Comparison of ENCODE assay signal across 8 mouse cellular contexts in the genomic region with DNA sequence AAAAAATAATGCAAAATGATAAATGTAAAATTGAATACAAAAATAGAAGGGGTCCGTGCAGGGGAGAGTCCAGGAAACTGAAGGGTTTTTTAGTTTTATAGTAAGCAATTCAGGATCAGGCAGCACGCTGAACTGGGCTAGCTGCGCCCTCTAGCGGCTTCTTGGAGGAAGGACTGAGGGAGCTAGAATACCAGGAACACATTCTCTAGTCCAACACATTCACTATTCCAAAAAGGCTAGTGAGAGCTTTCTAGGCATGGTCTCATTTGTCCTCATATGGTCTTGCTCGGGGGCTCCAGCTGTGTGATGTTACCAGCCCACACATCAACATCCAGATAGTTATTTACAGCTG. TPM values are rescaled to one million over a fixed set of nuclear protein-coding genes. Genes with fewer than 3 reads are reported as not detected.
A peak's percentile ranks its signal among the peaks of the same experiment; 100 is the strongest.
DNase-seq lines count a peak whose midpoint lies in the region; ATAC-seq and TF ChIP-seq lines count a peak whose summit lies in the region.

No protein-coding gene starts in this region.

- TF ChIP-seq CTCF in kidney, postnatal 0 days (IDR thresholded peaks at IDR 0.05; ENCODE audit: low read depth): peak; percentile 87

- H3K27me3 ChIP-seq in kidney, postnatal 0 days (ENCODE audit: insufficient read depth, low read length): no peaks in the 10 kb centered on the region
- no peaks in the 10 kb centered on the region for H3K27me3 ChIP-seq in liver, embryonic 13.5 days
- H3K27me3 ChIP-seq in neural tube, embryonic 15.5 days (replicated peaks): no peaks in the 10 kb centered on the region

- no peak for ATAC-seq in kidney, postnatal 0 days (replicated peaks; ENCODE audit: low FRiP score, low read depth)
- no peak for ATAC-seq in liver, embryonic 13.5 days (ENCODE audit: low read depth)
- ATAC-seq in neural tube, embryonic 15.5 days (ENCODE audit: low FRiP score): peak; percentile 65; the same call in 1 of the 2 replicates

- WGBS in kidney, postnatal 0 days: 6% methylated on average over 5 of the region's 5 CpGs
- WGBS in liver, embryonic 13.5 days (ENCODE audit: insufficient replicate concordance): 2% methylated on average over 5 of the region's 5 CpGs
- 4% methylated on average over 5 of the region's 5 CpGs for WGBS in neural tube, embryonic 15.5 days

- no peaks in the 10 kb centered on the region for H3K36me3 ChIP-seq in kidney, postnatal 0 days (ENCODE audit: insufficient read depth, low read length)
- no peaks in the 10 kb centered on the region for H3K36me3 ChIP-seq in liver, embryonic 13.5 days
- H3K36me3 ChIP-seq in neural tube, embryonic 15.5 days: no peaks in the 10 kb centered on the region

- no peak overlapping the region for H3K27ac ChIP-seq in kidney, postnatal 0 days
- no peak overlapping the region for H3K27ac ChIP-seq in liver, embryonic 13.5 days
- H3K27ac ChIP-seq in neural tube, embryonic 15.5 days (replicated peaks): no peak overlapping the region

- H3K9ac ChIP-seq in kidney, postnatal 0 days (ENCODE audit: low read depth, low read length): no peak overlapping the region
- no peak overlapping the region for H3K9ac ChIP-seq in liver, embryonic 13.5 days
- no peak overlapping the region for H3K9ac ChIP-seq in neural tube, embryonic 15.5 days (replicated peaks)

- no peak overlapping the region for H3K4me2 ChIP-seq in kidney, postnatal 0 days (ENCODE audit: low read length)
- H3K4me2 ChIP-seq in liver, embryonic 13.5 days: no peak overlapping the region
- H3K4me2 ChIP-seq in neural tube, embryonic 15.5 days: no peak overlapping the region

- no peaks in the 10 kb centered on the region; the same call in 1 of the 2 replicates for H3K9me3 ChIP-seq in kidney, postnatal 0 days (replicated peaks; ENCODE audit: low read length)
- no peaks in the 10 kb centered on the region for H3K9me3 ChIP-seq in liver, embryonic 13.5 days (replicated peaks)
- no peaks in the 10 kb centered on the region for H3K9me3 ChIP-seq in neural tube, embryonic 15.5 days (replicated peaks)

- peak; percentile 2 to 26 for DNase-seq in urinary bladder, adult 18-20 months (ENCODE audit: low spot score in 2 of 2)
- no peak for DNase-seq in urinary bladder, adult 2 months (ENCODE audit: low spot score)
- peak; percentile 40 for DNase-seq in c-Kit-positive CD71-positive TER-119-negative erythroid progenitor cells, embryonic 14.5 days (ENCODE audit: low read depth)
- peak; percentile 61 for DNase-seq in forelimb bud, embryonic 11.5 days (ENCODE audit: low read depth, low spot score)
- peak; percentile 82 for DNase-seq in kidney, postnatal 0 days (ENCODE audit: low spot score)
- peak; percentile 16 for DNase-seq in liver, embryonic 13.5 days
- peak; percentile 12 to 59 for DNase-seq in thymus, postnatal 10 days (ENCODE audit: low spot score in 2 of 2)

- no peaks in the 10 kb centered on the region for H3K4me1 ChIP-seq in kidney, postnatal 0 days (replicated peaks; ENCODE audit: insufficient read depth, low read length)
- H3K4me1 ChIP-seq in liver, embryonic 13.5 days (replicated peaks): no peaks in the 10 kb centered on the region
- no peaks in the 10 kb centered on the region for H3K4me1 ChIP-seq in neural tube, embryonic 15.5 days

- H3K4me3 ChIP-seq in kidney, postnatal 0 days (replicated peaks; ENCODE audit: low read depth, low read length): no peak overlapping the region
- H3K4me3 ChIP-seq in liver, embryonic 13.5 days (replicated peaks): no peak overlapping the region
- H3K4me3 ChIP-seq in neural tube, embryonic 15.5 days (replicated peaks): no peak overlapping the region

RNA-seq across cellular contexts. Expression of a gene that starts 12.5 kb away (rescaled TPM):
- polyA plus RNA-seq in urinary bladder, adult 2 months (2012; rRNA removed): 27.8 and 30.9 TPM in 2 replicates
- polyA plus RNA-seq in kidney, postnatal 0 days (2015; fragmentation: Nextera tagmentation; extraction: Ambion mirVana): 25.0 and 26.5 TPM in 2 replicates
- 13.6 and 13.8 TPM in 2 replicates for polyA plus RNA-seq in liver, embryonic 13.5 days (2015; fragmentation: Nextera tagmentation; extraction: Ambion mirVana)
- 31.1 and 33.8 TPM in 2 replicates for polyA plus RNA-seq in neural tube, embryonic 15.5 days (2015; fragmentation: Nextera tagmentation; extraction: Ambion mirVana)

RNA-seq across cellular contexts. Expression of a gene that starts 52.8 kb away (rescaled TPM):
- polyA plus RNA-seq in urinary bladder, adult 2 months (2012; rRNA removed): 17.3 and 22.5 TPM in 2 replicates
- 38.4 and 43.2 TPM in 2 replicates for polyA plus RNA-seq in kidney, postnatal 0 days (2015; fragmentation: Nextera tagmentation; extraction: Ambion mirVana)
- polyA plus RNA-seq in liver, embryonic 13.5 days (2015; fragmentation: Nextera tagmentation; extraction: Ambion mirVana): 12.1 and 13.2 TPM in 2 replicates
- polyA plus RNA-seq in neural tube, embryonic 15.5 days (2015; fragmentation: Nextera tagmentation; extraction: Ambion mirVana): 44.1 and 44.4 TPM in 2 replicates
